In genomic region chr5:111755330-111755729, GRCm38 (mm10) we compare ENCODE assay signal across 8 mouse cellular contexts. TPM values are rescaled to one million over a fixed set of nuclear protein-coding genes. Genes with fewer than 3 reads are reported as not detected.
DNase-seq lines count a peak whose midpoint lies in the region; ATAC-seq lines count a peak whose summit lies in the region.
"Had no signal": no experiment of that assay in that cellular context is flagged by ENCODE, and none has a peak within 500 bp of the region (broad histone marks: within the 10 kb centered on the region; RNA-seq: fewer than 3 reads in every experiment).

No protein-coding gene starts in this region.

- DNase-seq in testis, postnatal 14 days (ENCODE audit: low spot score): peak; percentile 35
- DNase-seq in testis, postnatal 10 days (ENCODE audit: low spot score): no peak
- peak; percentile 80 for DNase-seq in forebrain, embryonic 11.5 days (ENCODE audit: low spot score)
- DNase-seq in adrenal gland, postnatal 4 days (ENCODE audit: low spot score in 2 of 2): no peak
- DNase-seq in frontal cortex, postnatal 36 days (ENCODE audit: low spot score in 2 of 2): no peak

- 5% methylated on average over 5 of the region's 5 CpGs for WGBS in forebrain, embryonic 11.5 days
- WGBS in liver, embryonic 12.5 days (ENCODE audit: insufficient replicate concordance): 1% methylated on average over 5 of the region's 5 CpGs
- 10% methylated on average over 5 of the region's 5 CpGs for WGBS in stomach, embryonic 15.5 days

- ATAC-seq in forebrain, embryonic 11.5 days (replicated peaks; ENCODE audit: low FRiP score): peak; percentile 92
- no peak for ATAC-seq in liver, embryonic 12.5 days
- peak; percentile 33; the same call in 1 of the 2 replicates for ATAC-seq in stomach, embryonic 15.5 days (ENCODE audit: insufficient read depth, low FRiP score, low read depth)

- H3K9ac ChIP-seq in forebrain, embryonic 11.5 days (ENCODE audit: low read length): no peak overlapping the region
- H3K9ac ChIP-seq in liver, embryonic 12.5 days: no peak overlapping the region
- H3K9ac ChIP-seq in stomach, embryonic 15.5 days: no peak overlapping the region

- peak overlapping the region; percentile 45 for H3K4me2 ChIP-seq in forebrain, embryonic 11.5 days (ENCODE audit: low read depth, low read length, severe bottlenecking)
- H3K4me2 ChIP-seq in liver, embryonic 12.5 days: peak overlapping the region; percentile 55
- no peak overlapping the region for H3K4me2 ChIP-seq in stomach, embryonic 15.5 days

- peak overlapping the region; percentile 88 for H3K27ac ChIP-seq in forebrain, embryonic 11.5 days (ENCODE audit: low read depth, low read length)
- H3K27ac ChIP-seq in liver, embryonic 12.5 days: no peak overlapping the region
- H3K27ac ChIP-seq in stomach, embryonic 15.5 days: no peak overlapping the region

- no peaks in the 10 kb centered on the region for H3K9me3 ChIP-seq in forebrain, embryonic 11.5 days (ENCODE audit: control insufficient read depth, low read length)
- H3K9me3 ChIP-seq in liver, embryonic 12.5 days (replicated peaks): no peaks in the 10 kb centered on the region
- no peaks in the 10 kb centered on the region for H3K9me3 ChIP-seq in stomach, embryonic 15.5 days

- H3K4me1 ChIP-seq in forebrain, embryonic 11.5 days (replicated peaks; ENCODE audit: control insufficient read depth, insufficient read depth, low read length): peaks cover 17% of the 10 kb centered on the region
- H3K4me1 ChIP-seq in liver, embryonic 12.5 days: 0 out of 2 replicates have a peak, but pooled peaks cover 4% of the 10 kb centered on the region
- H3K4me1 ChIP-seq in stomach, embryonic 15.5 days: peaks cover 8% of the 10 kb centered on the region; the same call in 1 of the 2 replicates

- 0 out of 2 replicates have a peak overlapping the region, but pooled peaks have one; percentile 10 for H3K4me3 ChIP-seq in forebrain, embryonic 11.5 days (ENCODE audit: low read depth, low read length)
- no peak overlapping the region for H3K4me3 ChIP-seq in liver, embryonic 12.5 days
- H3K4me3 ChIP-seq in stomach, embryonic 15.5 days (replicated peaks): no peak overlapping the region

- no peaks in the 10 kb centered on the region for H3K27me3 ChIP-seq in forebrain, embryonic 11.5 days (ENCODE audit: control insufficient read depth, insufficient read depth, low read length)
- peaks cover 7% of the 10 kb centered on the region; the same call in 1 of the 2 replicates for H3K27me3 ChIP-seq in liver, embryonic 12.5 days (replicated peaks)
- no peaks in the 10 kb centered on the region for H3K27me3 ChIP-seq in stomach, embryonic 15.5 days (replicated peaks)

- no peaks in the 10 kb centered on the region for H3K36me3 ChIP-seq in forebrain, embryonic 11.5 days (ENCODE audit: control insufficient read depth, insufficient read depth, low read length)
- no peaks in the 10 kb centered on the region for H3K36me3 ChIP-seq in liver, embryonic 12.5 days
- H3K36me3 ChIP-seq in stomach, embryonic 15.5 days: no peaks in the 10 kb centered on the region

RNA-seq across cellular contexts. Expression of gene Gm26897, which starts 21.6 kb away (rescaled TPM):
- polyA plus RNA-seq in forebrain, embryonic 11.5 days (2014; fragmentation: Nextera tagmentation; extraction: Ambion mirVana): not detected in 2 replicates
- polyA plus RNA-seq in liver, embryonic 12.5 days (2016; fragmentation: Nextera tagmentation; extraction: Ambion mirVana): not detected in 2 replicates
- polyA plus RNA-seq in stomach, embryonic 15.5 days (2015; fragmentation: Nextera tagmentation; extraction: Ambion mirVana): not detected in 2 replicates
- total RNA-seq in adrenal gland, postnatal 4 days (2021): not detected
- polyA plus RNA-seq: cortical plate, adult 2 months had no signal

Comparison
In these comparisons a context has a peak if more than half of its experiments do, and no peak if none do; other contexts are left out.
1. DNase-seq: peak in testis, postnatal 14 days (single experiment) and forebrain, embryonic 11.5 days (single experiment); none in testis, postnatal 10 days (single experiment), adrenal gland, postnatal 4 days (0 of 2) and frontal cortex, postnatal 36 days (0 of 2).